8 mouse cellular contexts compared by ENCODE assay signal in genomic region chr1:86303873-86304250, GRCm38 (mm10). TPM values are rescaled to one million over a fixed set of nuclear protein-coding genes. Genes with fewer than 3 reads are reported as not detected.
A peak's percentile ranks its signal among the peaks of the same experiment; 100 is the strongest.
DNase-seq lines count a peak whose midpoint lies in the region; ATAC-seq and TF ChIP-seq lines count a peak whose summit lies in the region.

No protein-coding gene starts in this region.

- no peak for DNase-seq in heart, postnatal 0 days (ENCODE audit: low spot score)
- no peak for DNase-seq in heart, postnatal 25 days (ENCODE audit: low spot score)
- peak; percentile 50 for DNase-seq in forebrain, postnatal 0 days
- no peak for DNase-seq in liver, postnatal 0 days
- no peak for DNase-seq in yolk sac, embryonic 10.5 days (ENCODE audit: low spot score)
- DNase-seq in spleen, postnatal 36 days (ENCODE audit: low spot score in 2 of 2): no peak
- DNase-seq in adrenal gland, adult (ENCODE audit: inconsistent age in 2 of 2, low spot score in 1 of 2): no peak

- H3K4me1 ChIP-seq in heart, postnatal 0 days (ENCODE audit: control insufficient read depth, insufficient read depth): no peaks in the 10 kb centered on the region
- H3K4me1 ChIP-seq in bone marrow, adult 2 months (ENCODE audit: control insufficient read depth, insufficient read depth, low read length): peaks cover 5% of the 10 kb centered on the region; the same call in 1 of the 2 replicates
- H3K4me1 ChIP-seq in forebrain, postnatal 0 days (ENCODE audit: insufficient read depth): peaks cover 4% of the 10 kb centered on the region; the same call in 1 of the 2 replicates
- peaks cover 29% of the 10 kb centered on the region for H3K4me1 ChIP-seq in liver, postnatal 0 days (ENCODE audit: insufficient read depth)

- no peak for ATAC-seq in heart, postnatal 0 days (ENCODE audit: insufficient read depth, low read depth)
- ATAC-seq in forebrain, postnatal 0 days: peak; percentile 36
- peak; percentile 3; the same call in 1 of the 2 replicates for ATAC-seq in liver, postnatal 0 days

- TF ChIP-seq CTCF in heart, postnatal 0 days (IDR thresholded peaks at IDR 0.05; ENCODE audit: low read depth): no peak
- no peak for TF ChIP-seq CTCF in bone marrow, adult 2 months (IDR thresholded peaks at IDR 0.05; ENCODE audit: control insufficient read depth, insufficient read depth, low read length)
- no peak for TF ChIP-seq CTCF in forebrain, postnatal 0 days (IDR thresholded peaks at IDR 0.05; ENCODE audit: low read depth)
- no peak for TF ChIP-seq CTCF in liver, postnatal 0 days (IDR thresholded peaks at IDR 0.05; ENCODE audit: low read depth)

- H3K4me2 ChIP-seq in heart, postnatal 0 days (ENCODE audit: low read depth, low read length): peak overlapping the region; percentile 80
- H3K4me2 ChIP-seq in forebrain, postnatal 0 days (ENCODE audit: low read depth): peak overlapping the region; percentile 93
- H3K4me2 ChIP-seq in liver, postnatal 0 days (ENCODE audit: low read depth, low read length): peak overlapping the region; percentile 92

- H3K9me3 ChIP-seq in heart, postnatal 0 days (replicated peaks; ENCODE audit: control insufficient read depth, low read length): no peaks in the 10 kb centered on the region
- no peaks in the 10 kb centered on the region for H3K9me3 ChIP-seq in forebrain, postnatal 0 days (ENCODE audit: low read length)
- no peaks in the 10 kb centered on the region for H3K9me3 ChIP-seq in liver, postnatal 0 days (ENCODE audit: low read length)

- TF ChIP-seq EP300 in heart, postnatal 0 days (IDR thresholded peaks at IDR 0.05; ENCODE audit: low read depth): no peak
- TF ChIP-seq EP300 in liver, postnatal 0 days (IDR thresholded peaks at IDR 0.05; ENCODE audit: low read depth): no peak

- no peak overlapping the region for H3K27ac ChIP-seq in heart, postnatal 0 days (ENCODE audit: low read depth)
- no peak overlapping the region for H3K27ac ChIP-seq in bone marrow, adult 2 months (ENCODE audit: control insufficient read depth, insufficient read depth, low read depth, low read length, poor library complexity)
- H3K27ac ChIP-seq in forebrain, postnatal 0 days (ENCODE audit: low read depth, low read length): peak overlapping the region; percentile 40; the same call in 1 of the 2 replicates
- H3K27ac ChIP-seq in liver, postnatal 0 days (ENCODE audit: low read depth): no peak overlapping the region

- TF ChIP-seq POLR2A in bone marrow, adult 2 months (IDR thresholded peaks at IDR 0.05; ENCODE audit: borderline replicate concordance, control insufficient read depth, low read depth, low read length): no peak

- H3K36me3 ChIP-seq in heart, postnatal 0 days (replicated peaks; ENCODE audit: control insufficient read depth, insufficient read depth, low read length): no peaks in the 10 kb centered on the region
- no peaks in the 10 kb centered on the region for H3K36me3 ChIP-seq in forebrain, postnatal 0 days (ENCODE audit: insufficient read depth)
- H3K36me3 ChIP-seq in liver, postnatal 0 days (replicated peaks; ENCODE audit: insufficient read depth, low read length): no peaks in the 10 kb centered on the region

- intact Hi-C loops in heart, postnatal 25 days (cut with DNase I): no loop called here

- 4% methylated on average over 16 of the region's 16 CpGs for WGBS in heart, postnatal 0 days
- WGBS in bone marrow, adult 2 months: 6% methylated on average over 16 of the region's 16 CpGs
- WGBS in forebrain, postnatal 0 days: 3% methylated on average over 15 of the region's 16 CpGs
- 2% methylated on average over 15 of the region's 16 CpGs for WGBS in liver, postnatal 0 days (ENCODE audit: insufficient replicate concordance)

- peak overlapping the region; percentile 47 for H3K4me3 ChIP-seq in heart, postnatal 0 days (ENCODE audit: low read depth, low read length)
- H3K4me3 ChIP-seq in bone marrow, adult 2 months (replicated peaks; ENCODE audit: control insufficient read depth, low read depth, low read length): peak overlapping the region; percentile 53
- peak overlapping the region; percentile 66 for H3K4me3 ChIP-seq in forebrain, postnatal 0 days (ENCODE audit: low read depth, low read length)
- H3K4me3 ChIP-seq in liver, postnatal 0 days (ENCODE audit: low read depth, low read length): peak overlapping the region; percentile 58

- H3K9ac ChIP-seq in heart, postnatal 0 days (replicated peaks; ENCODE audit: low read depth, low read length): no peak overlapping the region
- peak overlapping the region; percentile 65 for H3K9ac ChIP-seq in forebrain, postnatal 0 days
- H3K9ac ChIP-seq in liver, postnatal 0 days (replicated peaks): peak overlapping the region; percentile 50

- H3K27me3 ChIP-seq in heart, postnatal 0 days (ENCODE audit: control insufficient read depth, insufficient read depth, low read length): peaks cover 42% of the 10 kb centered on the region
- no peaks in the 10 kb centered on the region for H3K27me3 ChIP-seq in forebrain, postnatal 0 days (ENCODE audit: insufficient read depth, low read length)
- H3K27me3 ChIP-seq in liver, postnatal 0 days (ENCODE audit: insufficient read depth, low read length): peaks cover 31% of the 10 kb centered on the region

RNA-seq across cellular contexts. Expression of gene B3gnt7, which starts 1.2 kb away (rescaled TPM):
- 0.69 and 1.4 TPM in 2 replicates for total RNA-seq in heart, postnatal 0 days (2014; rRNA removed; ENCODE audit: low replicate concordance)
- polyA plus RNA-seq in heart, postnatal 0 days (2015; fragmentation: Nextera tagmentation; extraction: Ambion mirVana): 0.49 and 0.71 TPM in 2 replicates
- under 1 TPM; 0.21 to 0.28 TPM for total RNA-seq in heart, postnatal 25 days (2021)
- 0.63 and 2.4 TPM in 2 replicates for polyA plus RNA-seq in bone marrow, adult 2 months (2011; ENCODE audit: insufficient read depth, insufficient read length, low replicate concordance, missing spikeins)
- total RNA-seq in forebrain, postnatal 0 days (2014; rRNA removed): 10.6 and 11.1 TPM in 2 replicates
- polyA plus RNA-seq in forebrain, postnatal 0 days (2015; fragmentation: Nextera tagmentation; extraction: Ambion mirVana): 10.7 and 11.7 TPM in 2 replicates
- 0.46 and 1.0 TPM in 2 replicates for polyA plus RNA-seq in liver, postnatal 0 days (2015; fragmentation: Nextera tagmentation; extraction: Ambion mirVana)

RNA-seq across cellular contexts. Expression of gene Ncl, which starts 55.3 kb away (rescaled TPM):
- total RNA-seq in heart, postnatal 0 days (2014; rRNA removed; ENCODE audit: low replicate concordance): 11.2 and 31.7 TPM in 2 replicates
- 153 and 174 TPM in 2 replicates for polyA plus RNA-seq in heart, postnatal 0 days (2015; fragmentation: Nextera tagmentation; extraction: Ambion mirVana)
- 100 to 1,000 TPM; 102 to 113 TPM for total RNA-seq in heart, postnatal 25 days (2021)
- polyA plus RNA-seq in bone marrow, adult 2 months (2011; ENCODE audit: insufficient read depth, insufficient read length, low replicate concordance, missing spikeins): 330 and 503 TPM in 2 replicates
- total RNA-seq in forebrain, postnatal 0 days (2014; rRNA removed): 35.9 and 50.6 TPM in 2 replicates
- polyA plus RNA-seq in forebrain, postnatal 0 days (2015; fragmentation: Nextera tagmentation; extraction: Ambion mirVana): 164 and 210 TPM in 2 replicates
- 169 and 175 TPM in 2 replicates for polyA plus RNA-seq in liver, postnatal 0 days (2015; fragmentation: Nextera tagmentation; extraction: Ambion mirVana)
